Mouse (Mus musculus): ENCODE results near the gene Dgkg. TPM values are rescaled to one million over a fixed set of nuclear protein-coding genes. Genes with fewer than 3 reads are reported as not detected.

Dgkg gene
- polyA plus RNA-seq, 1 experiment from 2014 or later, result 2.1 TPM

- ATAC-seq, result no peak
- 83% methylated on average over 11 of the region's 11 CpGs for WGBS
- H3K4me3 ChIP-seq (ENCODE audit: low read depth, low read length), result no peak overlapping the region
- H3K4me2 ChIP-seq (ENCODE audit: low read length), result no peak overlapping the region
- H3K27ac ChIP-seq (ENCODE audit: low read depth, low read length), result no peak overlapping the region
- no peaks in the 10 kb centered on the region for H3K9me3 ChIP-seq (replicated peaks; ENCODE audit: control insufficient read depth, low read length)
- H3K36me3 ChIP-seq (ENCODE audit: control insufficient read depth, insufficient read depth, low read length), result no peaks in the 10 kb centered on the region
- no peak overlapping the region for H3K9ac ChIP-seq (ENCODE audit: low read length)
- no peaks in the 10 kb centered on the region for H3K4me1 ChIP-seq (ENCODE audit: control insufficient read depth, insufficient read depth, low read length)
- H3K27me3 ChIP-seq (replicated peaks; ENCODE audit: control insufficient read depth, insufficient read depth, low read length), result no peaks in the 10 kb centered on the region
- no peak for DNase-seq (ENCODE audit: low spot score)
Measured at GRCm38 (mm10) chr16:22469385-22469784, 187.6 kb downstream of the Dgkg start.

DNA sequence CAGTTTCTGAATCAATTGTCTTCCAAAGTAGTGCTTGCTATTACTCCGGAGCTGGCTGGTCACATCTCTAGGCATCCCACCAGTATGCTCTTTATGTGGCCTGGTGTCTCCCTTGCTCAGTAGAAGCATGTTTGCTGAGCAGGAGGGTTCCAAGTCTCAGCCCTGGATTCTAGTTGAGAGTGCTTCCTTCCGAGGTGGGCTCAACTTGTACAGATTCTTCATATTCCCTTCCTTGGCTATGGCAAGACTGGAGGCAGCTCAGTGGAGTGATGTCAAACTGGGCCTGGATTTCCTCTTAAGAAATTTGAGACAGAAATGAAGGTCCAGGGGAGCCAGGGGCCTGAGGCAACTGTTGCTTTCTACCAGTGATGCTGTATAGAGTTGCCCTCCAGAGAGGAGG, 189.9 kb downstream of the Dgkg start:
- no peaks in the 10 kb centered on the region for H3K27me3 ChIP-seq (replicated peaks; ENCODE audit: control insufficient read depth, insufficient read depth, low read length)
- no peak overlapping the region for H3K4me2 ChIP-seq (ENCODE audit: low read length)
- H3K4me1 ChIP-seq (ENCODE audit: control insufficient read depth, insufficient read depth, low read length), result no peaks in the 10 kb centered on the region
- H3K36me3 ChIP-seq (ENCODE audit: control insufficient read depth, insufficient read depth, low read length), result no peaks in the 10 kb centered on the region
- WGBS, result 95% methylated on average over 2 of the region's 2 CpGs
- no peak overlapping the region for H3K27ac ChIP-seq (ENCODE audit: low read depth, low read length)
- DNase-seq (ENCODE audit: low spot score) (no peak), ATAC-seq (no peak)
- no peaks in the 10 kb centered on the region for H3K9me3 ChIP-seq (replicated peaks; ENCODE audit: control insufficient read depth, low read length)
- H3K9ac ChIP-seq (ENCODE audit: low read length), result no peak overlapping the region
- H3K4me3 ChIP-seq (ENCODE audit: low read depth, low read length), result no peak overlapping the region

DNA sequence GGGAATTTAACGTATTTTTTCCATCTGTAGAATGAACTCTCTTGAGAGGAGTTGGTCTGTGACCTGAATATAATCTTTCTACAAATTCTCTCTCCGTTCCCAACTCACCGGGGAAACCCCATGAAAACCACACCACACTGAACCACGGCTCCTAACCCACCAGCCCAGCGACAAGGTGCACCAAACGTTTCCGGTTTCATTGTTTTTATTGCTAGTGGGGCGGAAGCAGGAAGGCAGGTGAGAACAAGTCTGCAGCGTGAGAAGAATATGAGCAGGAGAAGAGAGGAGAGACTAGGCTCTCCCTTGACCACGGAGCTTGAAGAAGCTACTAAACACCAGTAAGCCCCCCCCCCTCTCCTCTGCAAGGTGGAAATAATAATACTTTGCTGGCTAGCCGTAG, 190.6 kb downstream of the Dgkg start:
- Histone ChIP-seq H3K4me3 (ENCODE audit: low read depth, low read length) (no peak overlapping the region), H3K9ac (ENCODE audit: low read length) (no peak overlapping the region), H3K9me3 (replicated peaks; ENCODE audit: control insufficient read depth, low read length) (no peaks in the 10 kb centered on the region), H3K36me3 (ENCODE audit: control insufficient read depth, insufficient read depth, low read length) (no peaks in the 10 kb centered on the region), H3K4me2 (ENCODE audit: low read length) (no peak overlapping the region), H3K4me1 (ENCODE audit: control insufficient read depth, insufficient read depth, low read length) (no peaks in the 10 kb centered on the region), H3K27ac (ENCODE audit: low read depth, low read length) (no peak overlapping the region), H3K27me3 (replicated peaks; ENCODE audit: control insufficient read depth, insufficient read depth, low read length) (no peaks in the 10 kb centered on the region)
- no peak for ATAC-seq
- DNase-seq (ENCODE audit: low spot score), result no peak
- 86% methylated on average over 11 of the region's 11 CpGs for WGBS

DNA sequence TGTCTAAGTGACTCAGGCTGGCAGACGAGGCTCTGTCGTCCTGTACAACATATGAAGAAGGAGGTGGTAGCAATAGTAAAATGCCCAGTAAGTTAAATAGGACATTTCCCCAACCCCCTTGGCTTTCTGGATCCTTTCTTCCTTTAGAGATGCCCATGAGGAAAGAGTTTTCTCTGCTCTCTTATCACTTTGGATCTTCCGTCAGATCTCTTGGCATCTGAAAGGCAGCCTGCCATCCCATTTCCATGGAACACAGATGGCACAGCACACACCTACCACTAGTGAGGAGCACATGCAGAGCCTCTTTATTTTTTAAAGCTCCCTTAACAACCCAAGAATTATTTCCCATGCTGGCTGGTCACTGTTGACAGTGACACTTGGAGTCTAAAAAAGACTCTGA, 194.8 kb downstream of the Dgkg start:
- DNase-seq (ENCODE audit: low spot score) (no peak), ATAC-seq (no peak)
- Histone ChIP-seq H3K36me3 (ENCODE audit: control insufficient read depth, insufficient read depth, low read length) (no peaks in the 10 kb centered on the region), H3K27ac (ENCODE audit: low read depth, low read length) (no peak overlapping the region), H3K9ac (ENCODE audit: low read length) (no peak overlapping the region), H3K4me3 (ENCODE audit: low read depth, low read length) (no peak overlapping the region), H3K4me2 (ENCODE audit: low read length) (no peak overlapping the region), H3K4me1 (ENCODE audit: control insufficient read depth, insufficient read depth, low read length) (no peaks in the 10 kb centered on the region), H3K27me3 (replicated peaks; ENCODE audit: control insufficient read depth, insufficient read depth, low read length) (no peaks in the 10 kb centered on the region), H3K9me3 (replicated peaks; ENCODE audit: control insufficient read depth, low read length) (no peaks in the 10 kb centered on the region)
- 90% methylated on average over 3 of the region's 3 CpGs for WGBS

DNA sequence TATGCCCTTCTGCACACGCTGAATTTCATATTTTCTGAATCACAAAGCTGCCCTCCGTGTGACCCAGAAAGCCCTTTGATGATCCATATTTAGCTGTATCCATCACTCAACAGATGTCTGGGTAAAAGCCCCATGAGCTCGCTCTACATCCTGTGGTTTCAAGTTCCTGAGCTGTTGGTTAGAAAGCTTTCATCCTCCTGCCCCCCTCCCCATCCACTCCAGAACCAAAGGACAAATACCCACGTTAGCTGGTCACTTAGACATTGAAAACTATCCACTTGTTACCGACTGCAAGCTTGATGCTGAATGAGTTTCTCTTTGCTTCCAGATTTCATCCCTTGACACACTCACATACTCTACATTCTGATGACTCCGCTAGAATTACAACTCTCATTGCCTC, 195.3 kb downstream of the Dgkg start:
- Histone ChIP-seq H3K9me3 (replicated peaks; ENCODE audit: control insufficient read depth, low read length) (no peaks in the 10 kb centered on the region), H3K4me2 (ENCODE audit: low read length) (no peak overlapping the region), H3K4me3 (ENCODE audit: low read depth, low read length) (no peak overlapping the region), H3K27me3 (replicated peaks; ENCODE audit: control insufficient read depth, insufficient read depth, low read length) (no peaks in the 10 kb centered on the region), H3K4me1 (ENCODE audit: control insufficient read depth, insufficient read depth, low read length) (no peaks in the 10 kb centered on the region), H3K27ac (ENCODE audit: low read depth, low read length) (no peak overlapping the region), H3K9ac (ENCODE audit: low read length) (no peak overlapping the region), H3K36me3 (ENCODE audit: control insufficient read depth, insufficient read depth, low read length) (no peaks in the 10 kb centered on the region)
- DNase-seq (ENCODE audit: low spot score) (no peak), ATAC-seq (no peak)
- 85% methylated on average over 6 of the region's 6 CpGs for WGBS

- no peak overlapping the region for H3K27ac ChIP-seq (ENCODE audit: low read depth, low read length)
- H3K4me1 ChIP-seq (ENCODE audit: control insufficient read depth, insufficient read depth, low read length), result no peaks in the 10 kb centered on the region
- no peaks in the 10 kb centered on the region for H3K9me3 ChIP-seq (replicated peaks; ENCODE audit: control insufficient read depth, low read length)
- H3K9ac ChIP-seq (ENCODE audit: low read length), result no peak overlapping the region
- 91% methylated on average over 1 of the region's 1 CpGs for WGBS
- H3K27me3 ChIP-seq (replicated peaks; ENCODE audit: control insufficient read depth, insufficient read depth, low read length), result no peaks in the 10 kb centered on the region
- no peak overlapping the region for H3K4me2 ChIP-seq (ENCODE audit: low read length)
- no peaks in the 10 kb centered on the region for H3K36me3 ChIP-seq (ENCODE audit: control insufficient read depth, insufficient read depth, low read length)
- no peak for DNase-seq (ENCODE audit: low spot score)
- ATAC-seq, result no peak
- H3K4me3 ChIP-seq (ENCODE audit: low read depth, low read length), result no peak overlapping the region
Measured at GRCm38 (mm10) chr16:22460960-22461359, 196.1 kb downstream of the Dgkg start.

GRCm38 (mm10) chr16:22452082-22452481, 204.9 kb downstream of the Dgkg start:
- DNase-seq (ENCODE audit: low spot score) (no peak), ATAC-seq (no peak)
- Histone ChIP-seq H3K27me3 (replicated peaks; ENCODE audit: control insufficient read depth, insufficient read depth, low read length) (no peaks in the 10 kb centered on the region), H3K36me3 (ENCODE audit: control insufficient read depth, insufficient read depth, low read length) (no peaks in the 10 kb centered on the region), H3K27ac (ENCODE audit: low read depth, low read length) (no peak overlapping the region), H3K4me3 (ENCODE audit: low read depth, low read length) (no peak overlapping the region), H3K9me3 (replicated peaks; ENCODE audit: control insufficient read depth, low read length) (no peaks in the 10 kb centered on the region), H3K9ac (ENCODE audit: low read length) (no peak overlapping the region), H3K4me1 (ENCODE audit: control insufficient read depth, insufficient read depth, low read length) (no peaks in the 10 kb centered on the region), H3K4me2 (ENCODE audit: low read length) (no peak overlapping the region)
- 84% methylated on average over 9 of the region's 9 CpGs for WGBS

DNA sequence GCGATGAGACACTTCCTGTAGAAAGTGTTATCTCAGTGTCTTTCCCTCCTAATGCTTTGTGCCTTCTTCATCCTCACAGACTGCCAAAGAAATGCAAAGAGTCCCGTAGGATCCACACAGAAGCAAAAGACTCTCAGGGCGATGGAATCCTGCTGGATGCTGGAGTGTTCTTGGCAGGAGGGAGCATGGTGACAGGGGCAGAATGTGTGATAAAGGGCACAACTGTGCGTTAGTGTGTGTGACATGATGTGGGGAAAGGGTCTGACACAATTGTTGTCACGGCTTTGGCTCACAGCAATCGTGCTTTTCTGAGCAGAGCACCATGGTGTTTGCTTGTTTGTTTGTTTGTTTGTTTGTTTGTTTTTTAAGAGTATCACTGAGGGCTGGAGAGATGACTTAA, 208.9 kb downstream of the Dgkg start:
- Histone ChIP-seq H3K27me3 (replicated peaks; ENCODE audit: control insufficient read depth, insufficient read depth, low read length) (no peaks in the 10 kb centered on the region), H3K9me3 (replicated peaks; ENCODE audit: control insufficient read depth, low read length) (no peaks in the 10 kb centered on the region), H3K27ac (ENCODE audit: low read depth, low read length) (no peak overlapping the region), H3K4me1 (ENCODE audit: control insufficient read depth, insufficient read depth, low read length) (no peaks in the 10 kb centered on the region), H3K36me3 (ENCODE audit: control insufficient read depth, insufficient read depth, low read length) (no peaks in the 10 kb centered on the region), H3K4me2 (ENCODE audit: low read length) (no peak overlapping the region), H3K4me3 (ENCODE audit: low read depth, low read length) (no peak overlapping the region), H3K9ac (ENCODE audit: low read length) (no peak overlapping the region)
- DNase-seq (ENCODE audit: low spot score) (no peak), ATAC-seq (no peak)
- WGBS, result 77% methylated on average over 6 of the region's 6 CpGs

DNA sequence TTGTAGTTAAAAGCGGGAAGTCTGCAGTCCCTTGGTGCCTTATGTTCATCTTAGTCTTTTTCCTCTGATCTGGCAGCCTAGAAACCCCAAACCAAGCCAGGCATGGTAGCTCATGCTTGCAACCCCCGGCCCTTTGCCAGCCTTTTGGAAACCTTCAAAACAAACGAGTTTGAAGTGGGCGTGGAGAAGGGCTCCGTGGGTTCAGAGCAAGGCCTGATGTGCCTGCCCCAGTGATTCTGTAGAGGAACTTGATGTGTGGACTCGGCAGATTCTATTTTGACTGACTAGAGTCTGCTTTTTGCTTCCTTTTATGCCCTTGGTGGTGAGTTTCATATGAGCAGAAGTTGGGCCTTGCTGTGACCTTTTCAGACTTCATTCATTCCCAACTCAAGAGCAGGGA, 212.2 kb downstream of the Dgkg start:
- Histone ChIP-seq H3K27me3 (replicated peaks; ENCODE audit: control insufficient read depth, insufficient read depth, low read length) (peaks cover 22% of the 10 kb centered on the region), H3K36me3 (ENCODE audit: control insufficient read depth, insufficient read depth, low read length) (no peaks in the 10 kb centered on the region), H3K9ac (ENCODE audit: low read length) (no peak overlapping the region), H3K4me3 (ENCODE audit: low read depth, low read length) (no peak overlapping the region), H3K9me3 (replicated peaks; ENCODE audit: control insufficient read depth, low read length) (no peaks in the 10 kb centered on the region), H3K27ac (ENCODE audit: low read depth, low read length) (no peak overlapping the region), H3K4me1 (ENCODE audit: control insufficient read depth, insufficient read depth, low read length) (peaks cover 14% of the 10 kb centered on the region), H3K4me2 (ENCODE audit: low read length) (no peak overlapping the region)
- WGBS, result 62% methylated on average over 6 of the region's 6 CpGs
- DNase-seq (ENCODE audit: low spot score) (no peak), ATAC-seq (no peak)

DNA sequence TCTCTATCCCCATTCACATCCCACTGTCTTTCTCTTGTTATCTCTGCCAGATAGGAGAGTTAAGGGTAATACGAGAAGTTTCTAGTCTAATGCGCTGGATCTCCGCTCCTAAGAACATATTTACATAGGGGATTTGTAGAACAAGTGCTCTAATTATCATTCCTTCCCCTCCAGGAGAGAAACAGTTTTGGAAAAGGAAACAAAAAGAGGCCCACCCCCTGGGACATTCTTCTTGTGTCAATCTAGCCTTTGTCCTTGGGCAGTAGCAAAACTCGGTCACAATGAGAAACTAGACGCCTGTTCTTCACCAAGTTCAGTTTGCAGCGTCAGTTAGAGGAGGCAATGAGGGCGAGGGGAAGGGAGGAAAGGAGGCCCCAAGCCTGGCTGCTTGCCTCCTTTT, 214.8 kb downstream of the Dgkg start:
- H3K27me3 ChIP-seq (replicated peaks; ENCODE audit: control insufficient read depth, insufficient read depth, low read length), result peaks cover 29% of the 10 kb centered on the region
- H3K9ac ChIP-seq (ENCODE audit: low read length), result no peak overlapping the region
- H3K36me3 ChIP-seq (ENCODE audit: control insufficient read depth, insufficient read depth, low read length), result no peaks in the 10 kb centered on the region
- no peak overlapping the region for H3K4me3 ChIP-seq (ENCODE audit: low read depth, low read length)
- DNase-seq (ENCODE audit: low spot score) (no peak), ATAC-seq (no peak)
- WGBS, result 9% methylated on average over 7 of the region's 7 CpGs
- no peaks in the 10 kb centered on the region for H3K9me3 ChIP-seq (replicated peaks; ENCODE audit: control insufficient read depth, low read length)
- peaks cover 18% of the 10 kb centered on the region for H3K4me1 ChIP-seq (ENCODE audit: control insufficient read depth, insufficient read depth, low read length)
- H3K27ac ChIP-seq (ENCODE audit: low read depth, low read length), result no peak overlapping the region
- no peak overlapping the region for H3K4me2 ChIP-seq (ENCODE audit: low read length)

Data from forebrain, embryonic 14.5 days (tissue).